Mouse (Mus musculus) right cerebral cortex, postnatal 10 days (tissue): ENCODE data around the gene Fli1.

ENCODE experiments used
- DNase-seq, 2 experiments: peaks; one replicate each; pipeline ENCODE4 v3.0.0; 2021; ENCODE audit warnings: low spot score in 2 of 2

Fli1 gene

DNA sequence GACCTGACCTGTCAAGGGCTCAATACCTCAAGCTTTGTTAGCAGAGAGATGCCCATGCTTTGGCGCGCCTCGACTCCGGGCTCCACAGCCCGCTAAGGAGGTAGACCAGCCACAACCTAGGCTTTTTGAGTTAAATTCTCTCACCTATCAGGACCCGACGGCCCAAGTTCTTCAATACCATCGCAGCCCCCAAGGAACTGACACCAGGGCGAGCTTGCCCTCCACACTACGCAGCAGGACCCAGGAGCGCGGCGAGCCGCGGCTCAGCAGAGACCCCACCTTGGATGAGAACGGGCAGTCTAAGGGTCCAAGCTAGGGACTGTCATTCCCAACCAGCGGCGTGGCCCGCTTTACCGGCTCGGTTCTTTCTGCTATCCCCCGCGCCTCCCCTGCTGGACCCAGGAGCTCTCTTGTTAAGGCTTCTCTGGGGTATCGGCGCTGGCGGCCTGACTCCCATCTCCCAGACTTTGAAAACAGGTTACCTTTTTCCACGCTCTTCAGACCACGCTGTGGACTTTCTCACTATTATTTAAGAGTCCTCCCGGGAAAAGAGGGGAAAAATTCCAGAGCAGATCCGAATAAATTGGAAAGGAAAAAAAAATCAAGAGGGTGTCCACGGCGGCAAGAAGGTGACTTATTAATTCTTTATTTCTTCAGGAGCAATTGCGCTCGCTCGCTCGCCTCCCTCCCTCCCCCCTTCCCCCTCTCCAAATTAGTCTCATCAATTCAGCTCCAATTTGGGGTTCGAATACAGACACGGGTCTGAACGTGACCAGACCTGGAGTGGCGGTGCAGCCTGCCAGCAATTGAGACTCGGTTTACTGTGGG is at the start of gene Fli1:
Gene Fli1 (minus strand): TSS at position 650 of the 828 bp plus-strand sequence.
- no peak for DNase-seq

DNA sequence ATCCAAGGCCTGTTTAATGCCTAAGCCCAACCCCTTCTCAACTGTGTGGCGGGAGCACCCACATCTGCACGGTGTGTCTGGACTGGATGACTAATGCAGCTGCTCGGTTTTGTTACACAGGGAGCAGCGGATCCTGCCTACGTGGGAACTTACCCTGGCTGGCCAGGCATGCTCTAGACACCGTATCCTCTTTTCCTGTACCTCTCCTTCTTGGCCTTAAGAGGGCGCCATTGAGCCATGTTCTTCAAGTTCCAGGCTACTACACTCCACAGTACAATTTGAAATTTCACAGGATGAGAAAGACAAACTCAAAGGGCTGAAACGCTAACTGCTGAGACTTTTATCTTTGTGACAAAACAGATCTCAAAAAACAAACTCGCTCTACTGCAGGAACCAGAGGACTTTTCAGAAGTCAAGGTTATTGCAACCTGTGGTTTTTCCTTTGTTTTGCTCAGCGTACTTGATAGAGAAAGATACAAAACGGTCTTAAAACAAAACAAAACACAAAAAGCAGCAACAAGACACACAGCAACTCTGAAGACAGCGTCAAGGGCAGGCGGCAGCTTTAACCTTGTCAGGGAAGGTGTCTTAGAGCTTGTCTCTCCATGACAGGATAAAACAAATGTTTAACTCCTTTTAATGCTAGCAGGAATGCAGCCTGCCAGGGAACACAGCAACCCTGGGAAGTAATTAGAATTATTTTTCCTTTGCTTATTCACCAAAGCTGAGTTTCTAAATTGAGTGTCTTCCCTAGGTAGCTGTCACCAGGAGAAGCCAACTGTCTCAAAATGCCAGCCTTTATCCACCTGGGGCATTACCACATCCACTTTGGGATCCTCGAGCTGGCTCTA is 49.3 kb upstream of the Fli1 start:
- peak; percentile 77 to 87 for DNase-seq

DNA sequence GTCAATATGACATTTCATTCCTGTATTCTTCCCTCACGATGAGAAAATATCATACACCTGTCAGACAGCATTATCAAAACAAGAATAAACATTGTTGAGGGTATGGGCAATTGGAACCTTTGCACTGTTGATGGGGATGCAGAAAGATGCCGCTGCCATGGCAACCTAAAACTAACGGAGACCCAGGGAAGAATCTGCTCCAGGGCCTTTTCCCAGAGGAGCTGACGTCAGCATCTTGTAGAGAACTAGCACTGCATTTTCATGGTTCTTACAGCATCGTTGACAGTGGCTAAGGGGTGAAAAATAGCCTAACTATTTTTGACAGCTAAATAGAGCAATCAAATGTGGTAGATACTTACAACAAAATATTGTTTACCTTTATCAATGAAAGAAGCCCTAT is 47.9 kb upstream of the Fli1 start:
- DNase-seq = peak in 1 of 2 experiments; percentile 30

DNA sequence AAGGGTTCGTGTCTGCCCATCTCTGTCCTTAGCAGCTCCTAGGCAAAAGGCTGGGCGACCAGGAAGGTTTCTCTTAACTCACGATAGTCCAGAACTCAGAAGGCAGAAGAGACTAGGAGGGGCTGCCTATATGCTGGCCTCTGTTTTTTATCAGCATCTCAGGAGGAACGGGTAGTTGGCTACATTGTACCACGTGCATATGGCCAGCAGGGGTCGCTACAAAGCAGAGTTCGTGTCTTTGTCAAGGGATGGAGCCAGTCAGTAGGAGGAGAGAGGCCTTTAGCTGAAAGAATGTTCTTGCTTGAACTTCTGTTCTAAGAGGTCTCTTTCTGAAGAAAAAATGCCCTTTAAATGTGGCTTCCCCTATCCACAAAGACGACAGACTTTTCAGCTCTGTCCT is 47.2 kb upstream of the Fli1 start:
- peak; percentile 76 to 88 for DNase-seq

DNA sequence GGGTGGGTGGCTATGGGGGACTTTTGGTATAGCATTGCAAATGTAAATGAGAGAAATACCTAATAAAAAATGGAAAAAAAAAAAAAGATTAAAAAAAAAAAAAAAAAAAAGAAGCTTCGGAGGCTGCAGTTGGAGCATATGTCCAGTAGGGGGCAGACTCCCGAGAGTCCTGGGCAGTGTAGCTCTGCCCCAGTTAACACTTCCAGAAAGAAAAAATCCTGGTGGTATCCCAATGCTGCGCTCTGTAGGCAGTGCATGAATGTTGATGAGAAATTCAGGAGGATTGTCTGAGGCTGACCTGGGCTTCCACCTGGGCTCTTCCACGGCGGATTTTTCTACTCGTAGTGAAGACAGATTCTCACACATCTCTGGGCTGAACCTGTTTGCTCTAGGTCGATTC is 42.7 kb upstream of the Fli1 start:
- no peak for DNase-seq

DNA sequence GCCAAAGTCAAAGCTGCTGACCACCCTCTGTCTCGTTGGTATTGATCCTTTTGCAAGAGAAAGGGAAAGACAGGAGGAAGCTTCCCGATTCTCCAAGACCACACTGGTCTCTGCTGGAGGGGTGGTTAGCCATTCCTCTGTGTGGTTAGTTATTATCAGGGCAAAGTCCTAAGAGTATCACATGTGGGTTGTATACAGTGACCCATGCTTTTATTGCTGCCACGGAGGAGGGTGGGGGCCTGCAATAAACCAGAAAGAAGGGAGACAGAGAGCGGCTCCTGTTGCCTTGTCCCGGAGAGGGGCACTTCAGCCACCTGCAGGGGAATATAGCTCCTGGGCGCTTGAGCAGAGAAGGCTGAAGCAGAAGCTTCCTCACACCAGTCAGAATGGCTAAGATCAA is 41.2 kb upstream of the Fli1 start:
- no peak for DNase-seq

DNA sequence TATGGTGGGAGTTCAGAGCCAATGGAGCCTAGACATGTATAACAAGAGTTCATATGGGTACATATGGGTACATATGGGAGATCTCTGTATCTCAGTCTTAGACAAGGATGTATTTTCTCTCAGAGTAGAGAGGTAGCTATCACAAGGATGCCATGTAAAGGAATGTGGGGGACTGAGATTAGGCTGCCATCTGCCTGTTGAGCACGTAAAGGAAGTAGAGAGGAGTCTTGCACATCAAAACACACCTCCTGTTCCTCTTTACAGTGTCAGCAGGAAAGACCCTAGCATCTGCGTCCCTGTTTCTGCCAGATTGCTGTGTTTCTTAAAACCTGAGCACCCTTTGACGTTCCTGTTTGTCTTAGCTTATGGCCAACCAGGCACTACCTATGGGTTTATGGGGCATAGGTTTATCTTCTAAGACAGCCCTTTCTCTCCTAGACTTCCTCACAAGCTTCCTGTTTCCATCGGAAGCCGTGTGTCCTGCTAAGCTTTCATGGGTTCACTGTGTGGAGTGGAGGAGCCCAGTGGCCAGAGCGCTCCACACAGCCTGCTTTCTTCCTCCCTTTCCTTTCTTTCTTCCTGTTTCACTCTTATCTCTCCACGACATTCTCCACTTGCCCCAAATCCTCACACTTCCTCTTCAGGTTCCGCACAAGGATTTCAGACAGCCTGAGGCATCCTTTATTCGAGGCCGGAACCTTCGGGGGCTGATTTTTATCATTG is 39.4 kb upstream of the Fli1 start:
- DNase-seq = no peak

DNA sequence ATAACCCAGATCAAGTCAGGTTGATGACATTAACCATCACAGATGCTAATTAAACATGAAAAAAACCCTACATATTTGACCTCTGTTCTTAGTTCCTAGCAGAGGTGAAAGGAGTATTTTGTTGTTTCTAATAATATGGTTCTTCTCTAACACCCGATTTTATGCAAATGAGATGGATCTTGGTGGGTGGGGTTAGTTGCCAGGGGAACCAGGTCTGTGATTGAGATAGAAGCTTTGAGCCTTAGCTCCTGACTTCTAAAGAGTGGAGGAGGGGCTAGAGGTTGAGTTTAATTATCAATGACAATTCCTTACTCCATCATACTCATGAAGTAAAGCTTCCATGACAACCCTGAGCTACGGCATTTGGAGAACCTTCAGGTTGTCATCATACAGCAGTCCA is 35.8 kb upstream of the Fli1 start:
- no peak for DNase-seq

DNA sequence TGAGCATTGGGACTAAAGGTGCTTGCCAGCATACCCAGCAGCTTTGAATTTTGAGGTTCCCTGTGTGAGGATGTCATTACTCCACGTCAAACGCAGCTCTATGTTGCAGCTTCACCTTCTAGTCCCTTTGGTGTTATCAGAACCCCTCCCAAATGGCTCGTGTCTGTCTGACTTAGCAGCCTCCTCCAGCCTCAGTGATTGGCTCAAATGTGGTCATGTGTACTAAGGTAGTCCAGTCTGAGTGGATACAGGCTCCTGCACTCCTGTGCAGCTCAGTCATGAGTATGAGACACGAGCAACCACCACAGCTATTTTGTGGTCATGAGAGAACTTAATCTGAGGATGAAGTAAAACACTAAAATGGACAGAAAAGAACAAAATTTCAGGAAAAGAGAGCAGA is 31.0 kb upstream of the Fli1 start:
- DNase-seq = no peak

DNA sequence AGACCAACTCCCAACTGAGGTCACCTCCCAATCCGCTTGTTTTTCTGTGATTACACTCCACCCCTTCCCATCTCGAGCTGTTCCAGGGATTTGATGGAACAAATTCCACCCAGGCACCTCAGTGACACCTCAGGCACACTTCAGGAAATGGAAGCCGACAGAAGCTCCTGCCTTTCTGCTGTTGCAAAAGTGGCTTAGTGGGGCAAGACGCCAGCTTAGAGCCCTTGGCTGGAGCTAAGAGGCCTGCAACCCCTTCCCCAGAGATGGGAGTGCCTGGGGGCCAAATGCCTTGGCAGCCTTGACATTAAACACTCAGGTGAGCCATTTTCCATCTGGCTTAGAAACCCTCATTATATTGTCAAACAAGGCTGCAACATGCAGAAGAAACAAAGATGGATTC is 29.0 kb upstream of the Fli1 start:
- no peak for DNase-seq

DNA sequence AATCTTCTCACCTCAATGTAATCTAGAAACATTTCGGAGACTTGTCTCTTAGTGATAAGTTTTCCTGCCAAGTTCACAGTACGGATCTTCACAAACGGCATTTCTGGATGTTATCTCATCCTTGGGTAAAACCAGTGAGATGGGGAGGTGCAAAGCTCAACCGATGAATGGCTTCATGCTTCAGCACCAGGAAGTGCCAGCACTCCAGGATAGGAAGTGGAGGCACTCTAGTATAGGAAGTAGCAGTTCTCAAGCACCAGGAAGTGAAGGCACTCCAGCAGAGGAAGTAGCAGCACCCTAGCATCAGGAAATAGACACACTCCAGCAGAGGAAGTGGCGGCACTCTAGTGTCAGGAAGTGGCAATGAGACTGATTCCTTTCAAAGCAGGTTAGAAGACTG is 27.9 kb upstream of the Fli1 start:
- DNase-seq = no peak

DNA sequence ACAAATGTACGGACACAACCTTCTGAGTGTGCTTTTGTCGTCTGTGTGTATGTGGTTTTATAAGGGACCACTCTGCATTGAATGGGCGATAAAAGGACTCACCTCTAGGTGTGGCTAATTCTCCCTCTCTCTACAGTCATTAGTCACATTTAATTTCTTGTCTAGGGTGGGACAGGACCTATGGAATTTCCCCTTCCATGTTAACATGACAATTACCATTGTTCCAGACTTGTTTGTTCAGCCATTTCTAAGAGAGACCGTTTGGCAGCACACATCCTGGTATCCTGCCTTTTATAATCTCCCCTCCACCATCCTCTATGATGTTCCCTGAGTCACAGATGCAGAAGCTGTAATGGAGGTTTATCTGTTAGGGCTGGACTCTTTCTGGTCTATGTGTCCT is 26.6 kb upstream of the Fli1 start:
- DNase-seq = no peak

DNA sequence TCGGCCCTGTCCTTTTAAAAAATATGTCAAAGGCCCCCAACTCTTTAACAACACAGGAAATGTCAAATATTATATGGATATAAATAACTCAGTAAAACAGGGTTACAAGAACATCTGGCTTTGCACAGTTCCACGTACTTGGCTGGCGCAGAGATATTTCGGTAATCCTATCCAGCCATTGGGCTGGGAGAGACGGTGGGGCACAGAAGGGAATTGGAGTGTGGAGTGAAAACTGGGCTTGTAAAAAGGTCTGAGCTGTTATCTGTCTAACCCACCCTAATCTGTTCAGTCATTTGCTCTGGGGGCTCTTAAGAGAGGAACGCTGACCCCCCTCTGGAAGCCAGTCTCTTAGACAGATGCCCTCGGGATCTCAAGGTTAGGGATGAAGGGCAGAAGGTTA is 24.9 kb upstream of the Fli1 start:
- DNase-seq = no peak

DNA sequence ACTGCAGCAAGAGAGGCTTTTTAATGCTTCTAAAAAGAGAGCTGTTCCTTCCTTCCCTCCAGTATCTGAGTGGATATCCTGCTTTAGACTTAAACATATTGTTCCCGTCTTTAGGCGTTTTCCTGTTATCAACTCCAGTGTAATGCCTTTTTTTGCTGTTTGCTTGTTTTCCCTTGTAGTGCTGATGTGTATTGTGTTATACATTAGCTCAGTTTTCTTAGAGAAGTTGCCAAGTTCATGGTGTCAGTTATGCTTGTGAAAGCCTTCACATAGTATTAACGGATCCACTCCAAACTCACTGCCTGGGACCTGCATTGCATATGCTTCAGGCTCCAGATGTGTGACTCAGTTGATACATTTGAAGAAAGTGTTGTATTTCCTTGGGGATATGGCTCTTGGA is 22.6 kb upstream of the Fli1 start:
- DNase-seq = no peak

DNA sequence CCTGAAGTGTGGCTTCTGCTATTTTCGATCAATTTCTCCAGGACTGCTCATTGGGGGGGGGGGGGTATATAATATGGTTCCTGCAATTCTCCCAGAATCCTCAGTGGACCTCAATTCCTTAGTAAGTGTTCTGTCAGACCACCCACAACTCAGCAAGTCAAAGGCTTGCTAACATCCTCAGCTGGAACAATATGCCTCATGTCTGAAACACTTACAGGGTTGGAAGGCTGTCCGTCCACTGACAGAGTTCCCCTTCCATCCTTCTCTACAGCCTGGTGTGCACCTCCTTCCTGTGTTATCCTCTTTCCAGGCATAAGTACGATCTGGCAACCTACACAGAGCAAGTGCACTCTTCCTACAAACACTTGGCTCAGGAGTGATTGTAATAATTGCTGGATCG is 20.2 kb upstream of the Fli1 start:
- no peak for DNase-seq

DNA sequence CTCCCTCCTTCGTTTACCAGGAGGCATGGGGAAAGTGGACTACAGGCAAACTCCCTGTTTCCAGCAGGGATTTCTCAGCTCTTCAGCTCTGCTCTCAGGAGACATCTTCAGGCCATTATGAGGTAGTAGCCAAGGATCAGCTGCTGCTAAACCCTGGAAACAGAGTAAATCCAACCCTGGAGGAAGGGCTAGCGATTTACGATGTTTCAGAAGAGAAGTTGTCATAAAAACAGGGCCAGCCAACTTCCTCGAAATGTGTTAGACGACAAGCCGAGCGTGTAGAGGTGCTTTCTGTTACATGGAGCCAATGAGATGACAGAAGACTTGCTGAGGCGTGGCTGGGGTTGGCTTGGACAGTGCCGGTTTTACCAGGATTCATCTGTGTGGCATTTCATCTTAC is 19.7 kb upstream of the Fli1 start:
- no peak for DNase-seq

DNA sequence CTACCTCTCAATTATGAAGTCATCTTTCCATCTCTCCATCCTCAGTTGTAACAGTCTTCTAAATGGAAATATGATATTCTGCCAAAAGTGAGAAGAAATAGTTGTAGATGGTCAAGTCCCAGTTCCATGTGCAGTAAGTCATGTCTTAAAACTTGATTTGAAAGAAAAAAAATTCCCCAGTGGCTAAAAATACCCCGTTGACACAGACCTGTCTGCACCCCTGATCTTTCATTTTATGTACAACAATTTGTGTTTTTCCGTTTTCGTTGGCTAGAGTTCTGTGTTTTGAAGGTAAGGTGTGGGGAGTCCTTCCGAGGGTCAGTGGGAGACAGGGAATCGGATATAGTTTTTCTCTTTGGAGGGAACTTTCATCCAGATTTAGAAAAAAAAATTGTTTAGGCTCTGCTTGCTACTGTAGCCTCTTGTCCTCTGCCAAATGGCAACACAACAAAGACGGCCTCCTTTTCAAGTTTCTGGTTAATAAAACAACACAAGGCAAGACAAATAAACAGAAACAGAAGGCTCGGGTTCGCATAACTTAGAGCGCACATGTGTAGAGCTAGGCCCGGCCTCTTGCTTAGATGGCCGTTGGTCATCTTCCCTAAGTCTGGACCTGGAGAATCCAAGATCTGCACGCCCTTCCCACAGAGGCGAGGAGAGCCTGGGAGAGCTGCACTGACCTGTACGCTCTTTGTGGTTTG is 18.7 kb upstream of the Fli1 start:
- DNase-seq = no peak

DNA sequence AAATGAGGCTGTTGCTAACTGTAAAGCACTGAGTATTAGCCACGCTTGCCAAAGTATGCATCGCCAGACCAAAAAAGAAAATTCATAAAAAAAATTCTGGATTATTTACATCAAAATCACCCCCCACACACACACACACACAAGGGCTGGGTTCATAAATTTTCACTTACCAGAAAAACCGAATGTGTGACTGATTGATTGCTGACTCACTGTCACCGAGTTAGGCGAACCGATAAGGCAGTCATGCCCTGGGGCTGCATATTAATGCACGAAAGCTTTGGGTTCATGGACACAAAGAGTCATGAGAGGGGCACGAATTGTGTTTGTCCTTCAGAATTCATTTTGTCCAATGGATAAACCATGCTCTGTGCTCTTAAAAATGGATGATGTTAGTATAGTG is 17.2 kb upstream of the Fli1 start:
- DNase-seq = no peak

DNA sequence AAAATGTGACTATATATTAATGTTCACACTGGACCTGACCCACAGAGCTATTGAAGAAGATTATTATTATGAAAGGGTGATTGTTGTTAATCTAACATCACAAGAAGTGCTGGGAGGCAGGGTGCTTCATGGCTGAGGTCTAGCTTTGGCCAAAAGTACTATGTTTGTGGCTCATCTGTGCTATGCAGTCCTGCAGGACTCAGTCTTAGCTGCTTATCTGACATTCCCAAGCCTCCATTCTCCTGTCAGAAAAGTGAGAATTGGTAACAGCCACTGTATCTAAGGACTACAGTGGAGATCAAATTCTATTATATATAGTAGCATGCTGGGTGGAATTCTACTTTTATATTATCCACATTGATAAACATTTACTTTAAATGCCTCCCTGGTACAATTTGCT is 16.8 kb upstream of the Fli1 start:
- DNase-seq = no peak

DNA sequence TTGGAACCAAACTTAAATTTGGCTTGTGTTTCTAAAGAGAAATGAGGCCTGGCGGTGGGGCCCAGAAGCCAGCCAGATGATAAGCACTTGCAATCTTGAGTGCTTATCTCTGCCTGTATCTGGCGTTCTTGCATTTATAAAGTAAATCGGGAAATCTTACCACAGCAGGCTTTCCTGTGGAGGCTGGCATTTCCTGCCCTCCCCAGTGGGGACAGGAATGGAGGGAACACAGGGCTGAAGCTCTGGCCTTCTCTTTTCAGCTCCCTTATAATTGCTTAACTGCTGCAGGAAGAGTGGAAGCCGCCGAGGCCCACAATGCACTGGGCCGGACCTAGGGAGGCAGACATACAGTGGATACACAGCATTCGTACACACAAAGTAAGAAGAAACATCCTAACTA is 13.7 kb upstream of the Fli1 start:
- no peak for DNase-seq

DNA sequence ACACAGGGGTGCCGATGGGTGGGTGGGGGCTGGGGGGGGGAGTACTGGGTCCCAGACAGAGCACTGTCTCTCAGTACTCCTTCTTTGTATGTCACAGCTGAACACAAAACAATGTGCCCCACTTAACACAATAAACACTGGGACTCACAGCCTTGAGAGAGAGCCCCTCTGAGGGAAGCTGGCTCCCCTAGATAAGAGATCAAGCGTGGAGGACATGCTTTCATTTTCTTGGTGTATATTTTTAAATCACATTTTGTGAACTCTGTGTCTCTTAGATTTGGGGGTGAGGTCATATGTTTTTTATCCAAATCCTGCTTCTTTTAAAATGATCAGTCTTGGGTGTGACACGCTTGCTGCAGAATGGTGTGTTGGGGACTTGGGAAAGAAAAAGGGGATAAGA is 12.6 kb upstream of the Fli1 start:
- DNase-seq = no peak

DNA sequence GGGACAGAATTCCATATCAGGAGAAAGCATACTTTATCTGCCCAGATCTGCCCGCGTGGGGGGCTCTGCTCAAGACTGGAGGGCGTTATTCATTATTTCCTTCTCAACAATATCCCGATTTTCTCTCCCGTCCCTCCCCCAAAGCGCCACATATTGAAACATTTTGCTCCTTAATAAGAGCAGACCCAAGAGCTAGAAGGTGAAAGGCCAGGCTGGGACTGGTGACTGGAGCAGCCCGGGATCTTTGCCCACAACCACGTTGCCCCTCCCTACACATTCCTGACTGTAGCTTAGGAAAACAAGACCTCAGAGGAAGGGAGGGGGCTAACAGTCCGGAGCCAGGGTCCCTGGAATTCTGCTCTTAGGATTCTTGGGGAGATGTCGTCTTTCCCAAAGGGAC is 7.9 kb upstream of the Fli1 start:
- no peak for DNase-seq
